Mouse (Mus musculus) neural tube, embryonic 12.5 days (tissue): ENCODE data around the gene Fcrla. TPM values are rescaled to one million over a fixed set of nuclear protein-coding genes. Genes with fewer than 3 reads are reported as not detected.
"Not testable (repeated sequence)": the region's sequence is repeated elsewhere in the genome, so short reads cannot be mapped to it uniquely, and the experiment has no call there.

ENCODE experiments used
- ATAC-seq: fragments of 200-750 bp; cut with Nextera tagmentation; 2 replicates; pipeline ENCODE4 v1.8.0; 2017; ENCODE audit warnings: low read depth, mild to moderate bottlenecking, moderate TSS enrichment, moderate library complexity; ENCODE audit not compliant: low FRiP score
- H3K27ac ChIP-seq: fragments of 300-500 bp; sonication (generic); 2 replicates; pipeline ENCODE4 v1.5.1; 2016
- H3K27me3 ChIP-seq: fragments of 300-500 bp; sonication (generic); replicated peaks from 2 replicates; pipeline ENCODE4 v1.6.1; 2016; ENCODE audit warnings: mild to moderate bottlenecking
- H3K36me3 ChIP-seq: fragments of 300-500 bp; sonication (generic); 2 replicates; pipeline ENCODE4 v1.6.1; 2016; ENCODE audit warnings: mild to moderate bottlenecking
- H3K4me1 ChIP-seq: fragments of 300-500 bp; sonication (generic); 2 replicates; pipeline ENCODE4 v1.6.1; 2016
- H3K4me2 ChIP-seq: fragments of 300-500 bp; sonication (generic); replicated peaks from 2 replicates; pipeline ENCODE4 v1.6.1; 2016; ENCODE audit warnings: mild to moderate bottlenecking
- H3K4me3 ChIP-seq: fragments of 300-500 bp; sonication (generic); 2 replicates; pipeline ENCODE4 v1.5.1; 2016
- H3K9ac ChIP-seq: fragments of 300-500 bp; sonication (generic); 2 replicates; pipeline ENCODE4 v1.6.1; 2016; ENCODE audit warnings: mild to moderate bottlenecking
- H3K9me3 ChIP-seq: fragments of 300-500 bp; sonication (generic); 2 replicates; pipeline ENCODE4 v1.6.1; 2016; ENCODE audit warnings: mild to moderate bottlenecking
- WGBS: fragments of 180-500 bp; shearing (Covaris S2); methylation state at CpG from one replicate; pipeline ENCODE4 v1.1.7; 2016; 5-methylcytosine and 5-hydroxymethylcytosine counted together
- polyA plus RNA-seq: library from polyadenylated mRNA; unstranded; fragments of >200 nt; fragmentation: Nextera tagmentation; extraction: Ambion mirVana; gene quantifications from 2 replicates; pipeline ENCODE4 v1.2.1, GENCODE M21; 2016

Gene Fcrla
- not detected in 2 replicates for polyA plus RNA-seq

DNA sequence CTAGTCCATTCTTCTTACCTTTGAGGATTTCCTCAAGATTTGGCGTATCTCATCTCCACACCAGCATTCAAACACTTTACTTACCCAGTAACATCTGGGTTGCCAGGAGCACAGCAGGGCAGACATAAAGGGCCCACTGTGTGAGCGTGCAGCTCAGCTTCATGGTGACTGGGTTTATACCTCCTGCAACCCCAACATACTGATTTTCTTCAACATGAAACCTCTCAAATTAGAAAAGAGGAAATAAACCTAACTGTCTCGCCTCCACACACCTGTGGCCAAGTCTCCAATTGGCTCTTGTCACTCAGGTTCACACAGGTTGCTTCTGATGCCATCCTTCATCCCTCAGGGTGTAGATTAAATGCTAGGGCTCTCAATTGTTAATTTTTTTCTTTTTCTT, at the start of gene Fcrla:
Gene Fcrla, minus strand, starts transcription at position 206 of the 400 bp plus-strand sequence.
- H3K4me2 ChIP-seq: no peak within 1 kb of the TSS

DNA sequence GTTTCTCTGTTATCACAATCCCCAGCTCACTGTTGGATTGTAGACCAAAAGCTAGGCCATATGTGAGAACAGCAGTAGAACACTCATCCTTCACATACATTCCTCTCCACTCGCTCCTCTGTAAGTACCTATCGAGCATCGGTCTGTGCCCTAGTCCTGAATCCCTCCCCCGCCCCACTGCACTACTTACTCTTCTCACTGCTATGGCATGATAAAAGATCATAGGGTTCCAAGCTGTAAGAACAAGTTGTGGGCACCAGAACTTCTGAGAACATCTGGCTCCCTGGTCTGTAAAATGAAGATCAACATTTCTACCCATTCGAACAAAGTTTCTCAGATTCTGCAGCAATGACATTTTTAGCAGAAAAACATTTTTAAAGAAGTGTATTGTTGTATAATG, 49.1 kb upstream of the Fcrla start, which contains the start of gene Fcgr2b:
Gene Fcgr2b, minus strand, starts transcription at position 101 of the 400 bp plus-strand sequence.
- no peak within 1 kb of the TSS for H3K4me2 ChIP-seq
- no peak within 1 kb of the TSS for H3K9ac ChIP-seq
- no peaks in the 10 kb centered on the region for H3K4me1 ChIP-seq
- 89% methylated on average over 5 of the region's 5 CpGs for WGBS
- no peaks in the 10 kb centered on the region for H3K36me3 ChIP-seq
- H3K9me3 ChIP-seq: no peaks in the 10 kb centered on the region
- no peaks in the 10 kb centered on the region for H3K27me3 ChIP-seq
- ATAC-seq: no peak
- H3K4me3 ChIP-seq: no peak within 1 kb of the TSS
- H3K27ac ChIP-seq: no peak within 1 kb of the TSS

More for the DNA sequence above, at the start of gene Fcrla:
- H3K4me1 ChIP-seq: no peaks in the 10 kb centered on the region
- WGBS: 76% methylated on average over 3 of the region's 3 CpGs
- H3K36me3 ChIP-seq: no peaks in the 10 kb centered on the region
- no peak within 1 kb of the TSS for H3K4me3 ChIP-seq
- no peaks in the 10 kb centered on the region for H3K9me3 ChIP-seq
- H3K27me3 ChIP-seq: no peaks in the 10 kb centered on the region
- no peak within 1 kb of the TSS for H3K9ac ChIP-seq
- no peak for ATAC-seq
- no peak within 1 kb of the TSS for H3K27ac ChIP-seq

DNA sequence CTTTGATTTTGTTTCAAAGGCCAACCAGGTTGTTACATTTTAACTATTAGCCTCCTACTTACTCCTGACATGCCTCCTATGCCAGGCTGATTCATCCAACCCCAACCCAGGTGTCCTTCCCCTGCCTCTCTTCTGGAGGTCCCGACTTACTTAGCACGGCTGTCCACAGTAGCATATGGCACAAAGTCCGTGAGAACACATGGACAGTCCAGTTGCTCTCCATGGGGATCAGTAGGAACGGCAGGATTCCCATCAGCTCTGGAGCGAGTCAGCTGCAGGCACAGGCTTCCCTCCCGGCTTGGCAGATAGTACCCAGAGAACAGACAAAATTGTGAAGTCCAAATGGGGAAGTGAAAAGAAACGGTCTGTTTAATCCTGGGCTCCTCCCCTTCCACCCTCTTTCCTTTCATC, 48.4 kb upstream of the Fcrla start:
- Histone ChIP-seq H3K27ac (no peak overlapping the region), H3K4me1 (no peaks in the 10 kb centered on the region), H3K4me3 (no peak overlapping the region), H3K9ac (no peak overlapping the region), H3K4me2 (no peak overlapping the region), H3K9me3 (no peaks in the 10 kb centered on the region), H3K27me3 (no peaks in the 10 kb centered on the region), H3K36me3 (no peaks in the 10 kb centered on the region)
- WGBS: 74% methylated on average over 7 of the region's 7 CpGs
- ATAC-seq: no peak

DNA sequence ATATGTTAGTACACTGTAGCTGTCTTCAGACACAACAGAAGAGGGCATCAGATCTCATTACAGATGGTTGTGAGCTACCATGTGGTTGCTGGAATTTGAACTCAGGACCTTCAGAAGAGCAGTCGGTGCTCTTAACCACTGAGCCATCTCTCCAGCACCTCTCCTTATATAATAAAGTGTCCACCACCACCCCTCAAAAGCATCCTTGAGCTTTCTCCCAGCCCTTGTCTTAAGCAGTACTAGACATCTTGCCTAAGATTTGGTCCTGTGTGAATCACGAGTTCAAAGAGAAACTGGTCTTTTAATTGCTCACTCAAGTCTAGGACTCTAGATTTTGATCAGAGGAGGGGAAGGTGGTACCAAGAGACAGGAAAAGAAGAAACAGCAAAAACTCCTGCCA, 48.0 kb upstream of the Fcrla start:
- H3K9ac ChIP-seq, H3K4me2 ChIP-seq, H3K9me3 ChIP-seq, H3K36me3 ChIP-seq, ATAC-seq, H3K4me1 ChIP-seq, H3K27me3 ChIP-seq, H3K4me3 ChIP-seq, H3K27ac ChIP-seq: not testable (repeated sequence)
- WGBS: 87% methylated on average over 2 of the region's 2 CpGs

DNA sequence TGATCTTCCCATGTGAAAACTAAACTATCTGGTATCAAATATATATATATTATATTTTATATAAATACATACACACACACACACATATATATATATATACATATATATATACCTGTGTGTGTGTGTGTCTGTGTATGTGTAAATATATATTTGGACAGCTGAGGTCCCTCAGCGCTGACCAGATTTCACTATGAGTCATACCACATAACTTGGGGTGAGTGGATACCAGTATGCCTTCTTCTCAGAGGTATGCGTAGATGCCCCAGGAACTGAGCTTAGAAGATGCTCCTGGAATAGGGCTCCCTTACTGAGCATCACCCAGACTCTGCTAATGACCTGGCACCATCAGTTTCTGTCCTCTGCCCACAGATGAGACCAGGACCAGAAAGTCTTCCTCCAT, 47.4 kb upstream of the Fcrla start:
- Histone ChIP-seq H3K27ac (no peak overlapping the region), H3K9me3 (no peaks in the 10 kb centered on the region), H3K27me3 (no peaks in the 10 kb centered on the region), H3K4me3 (no peak overlapping the region), H3K4me2 (no peak overlapping the region), H3K4me1 (no peaks in the 10 kb centered on the region), H3K36me3 (no peaks in the 10 kb centered on the region), H3K9ac (no peak overlapping the region)
- WGBS: 95% methylated on average over 2 of the region's 2 CpGs
- ATAC-seq: no peak

DNA sequence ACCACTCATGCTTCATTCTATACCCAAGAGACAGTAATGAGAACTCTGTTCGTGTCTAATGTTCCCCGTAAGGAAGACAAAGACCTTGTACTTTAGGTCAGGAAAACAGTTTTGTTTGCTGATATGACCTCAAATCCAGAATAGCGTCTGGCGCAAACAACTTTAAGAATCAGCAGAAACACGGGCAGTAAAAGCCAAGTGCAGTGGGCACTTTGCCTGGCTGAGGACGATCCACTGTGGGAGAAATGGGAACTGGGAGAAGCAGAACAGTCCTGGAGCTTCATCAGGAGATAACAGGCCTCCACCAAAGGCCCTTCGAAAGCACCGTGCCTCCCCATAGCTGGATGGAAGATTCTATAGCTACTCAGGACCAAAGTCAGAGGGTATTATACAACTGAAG, 46.8 kb upstream of the Fcrla start:
- H3K36me3 ChIP-seq: no peaks in the 10 kb centered on the region
- no peak overlapping the region for H3K9ac ChIP-seq
- no peak overlapping the region for H3K4me2 ChIP-seq
- no peaks in the 10 kb centered on the region for H3K27me3 ChIP-seq
- no peak overlapping the region for H3K27ac ChIP-seq
- WGBS: 87% methylated on average over 8 of the region's 8 CpGs
- no peak overlapping the region for H3K4me3 ChIP-seq
- no peak for ATAC-seq
- no peaks in the 10 kb centered on the region for H3K9me3 ChIP-seq
- H3K4me1 ChIP-seq: no peaks in the 10 kb centered on the region

DNA sequence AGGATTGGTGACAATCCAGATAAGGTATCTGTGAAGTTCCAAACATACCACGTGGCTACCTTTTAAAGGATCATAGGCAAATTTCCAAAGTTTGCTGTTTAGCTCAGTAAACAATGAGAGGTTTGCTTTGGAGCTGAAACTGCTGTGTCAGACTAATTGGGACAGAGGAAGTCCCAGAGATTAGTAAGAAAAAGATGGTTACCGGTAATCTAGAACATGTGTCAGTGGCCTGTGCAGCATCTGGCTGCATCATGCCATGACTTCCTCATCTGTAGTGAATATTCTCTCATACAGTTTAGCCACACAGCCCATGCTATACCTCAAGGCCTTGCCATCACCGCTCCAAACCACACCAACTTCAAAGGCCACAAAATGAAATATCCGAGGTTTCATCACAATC, 45.6 kb upstream of the Fcrla start:
- no peak for ATAC-seq
- Histone ChIP-seq H3K27ac (no peak overlapping the region), H3K9me3 (no peaks in the 10 kb centered on the region), H3K4me2 (no peak overlapping the region), H3K27me3 (no peaks in the 10 kb centered on the region), H3K4me1 (no peaks in the 10 kb centered on the region), H3K9ac (no peak overlapping the region), H3K36me3 (no peaks in the 10 kb centered on the region), H3K4me3 (no peak overlapping the region)
- 89% methylated on average over 4 of the region's 4 CpGs for WGBS

DNA sequence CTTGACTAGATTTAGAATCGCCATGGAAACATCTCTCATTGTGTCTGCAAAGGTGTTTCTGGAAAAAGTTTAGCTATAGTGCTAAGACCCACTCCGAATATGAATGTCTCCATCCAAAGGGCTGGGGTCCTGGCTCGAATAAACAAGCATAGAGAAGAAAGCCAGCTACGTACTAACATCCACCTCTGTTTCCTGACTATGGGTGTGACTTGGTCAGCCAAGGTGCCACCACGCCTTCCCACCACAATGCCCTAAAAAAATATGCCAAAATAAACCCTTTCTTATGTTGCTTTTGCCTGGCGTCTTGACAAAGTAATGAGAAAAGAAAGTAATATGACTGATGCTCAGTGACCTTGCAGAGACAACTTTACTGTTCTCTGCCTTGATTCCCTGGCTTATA, 45.1 kb upstream of the Fcrla start:
- no peak for ATAC-seq
- WGBS: 87% methylated on average over 6 of the region's 6 CpGs
- H3K9ac ChIP-seq: no peak overlapping the region

DNA sequence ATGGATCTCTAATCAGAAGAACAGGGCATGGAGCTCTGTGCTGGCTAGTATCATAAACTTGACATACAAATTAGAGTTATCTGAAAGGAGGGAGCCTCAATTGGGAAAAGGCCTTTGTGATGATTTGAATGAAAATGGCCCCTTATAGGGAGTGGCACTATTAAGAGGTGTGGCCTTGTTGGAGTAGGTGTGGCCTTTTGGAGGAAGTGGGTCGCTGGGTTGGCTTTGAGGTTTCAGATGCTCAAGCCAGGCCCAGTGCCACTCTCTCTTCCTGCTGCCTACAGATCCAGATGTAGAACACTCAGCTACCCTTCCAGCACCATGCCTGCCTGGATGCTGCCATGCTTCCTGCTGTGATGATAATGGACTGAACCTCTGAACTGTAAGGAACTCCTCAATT, 41.2 kb upstream of the Fcrla start:
- Histone ChIP-seq H3K4me2 (no peak overlapping the region), H3K9me3 (no peaks in the 10 kb centered on the region), H3K36me3 (no peaks in the 10 kb centered on the region), H3K27me3 (no peaks in the 10 kb centered on the region), H3K4me3 (no peak overlapping the region), H3K4me1 (no peaks in the 10 kb centered on the region), H3K27ac (no peak overlapping the region), H3K9ac (no peak overlapping the region)
- no peak for ATAC-seq
- WGBS: 82% methylated on average over 1 of the region's 1 CpGs

More for the DNA sequence above, 45.1 kb upstream of the Fcrla start:
- H3K9me3 ChIP-seq: no peaks in the 10 kb centered on the region
- H3K27ac ChIP-seq: no peak overlapping the region
- no peaks in the 10 kb centered on the region for H3K4me1 ChIP-seq
- no peaks in the 10 kb centered on the region for H3K36me3 ChIP-seq
- no peak overlapping the region for H3K4me2 ChIP-seq
- no peaks in the 10 kb centered on the region for H3K27me3 ChIP-seq
- no peak overlapping the region for H3K4me3 ChIP-seq

DNA sequence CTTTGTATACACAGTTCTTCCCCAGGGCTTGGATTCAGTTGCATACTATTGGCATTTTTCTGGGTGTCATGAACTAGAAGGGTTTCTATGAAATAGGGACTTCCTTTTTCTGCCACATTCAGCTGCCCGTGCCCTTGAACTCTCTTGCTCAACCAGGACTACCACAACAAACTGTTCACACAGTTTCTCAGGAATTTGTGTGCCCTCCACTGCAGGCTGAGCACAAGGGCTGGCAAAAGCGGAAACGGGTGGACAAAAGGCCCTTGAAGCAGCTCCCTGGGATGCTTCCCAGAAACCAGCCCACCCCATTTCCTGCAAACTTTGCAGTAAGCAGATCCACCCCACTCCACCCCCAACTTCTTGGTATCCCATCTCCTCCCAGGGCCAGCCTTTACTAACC, 40.2 kb upstream of the Fcrla start:
- H3K27me3 ChIP-seq: no peaks in the 10 kb centered on the region
- no peaks in the 10 kb centered on the region for H3K4me1 ChIP-seq
- H3K9me3 ChIP-seq: no peaks in the 10 kb centered on the region
- no peak overlapping the region for H3K4me3 ChIP-seq
- ATAC-seq: no peak
- H3K36me3 ChIP-seq: no peaks in the 10 kb centered on the region
- H3K4me2 ChIP-seq: no peak overlapping the region
- WGBS: 89% methylated on average over 3 of the region's 3 CpGs
- no peak overlapping the region for H3K9ac ChIP-seq
- H3K27ac ChIP-seq: no peak overlapping the region

DNA sequence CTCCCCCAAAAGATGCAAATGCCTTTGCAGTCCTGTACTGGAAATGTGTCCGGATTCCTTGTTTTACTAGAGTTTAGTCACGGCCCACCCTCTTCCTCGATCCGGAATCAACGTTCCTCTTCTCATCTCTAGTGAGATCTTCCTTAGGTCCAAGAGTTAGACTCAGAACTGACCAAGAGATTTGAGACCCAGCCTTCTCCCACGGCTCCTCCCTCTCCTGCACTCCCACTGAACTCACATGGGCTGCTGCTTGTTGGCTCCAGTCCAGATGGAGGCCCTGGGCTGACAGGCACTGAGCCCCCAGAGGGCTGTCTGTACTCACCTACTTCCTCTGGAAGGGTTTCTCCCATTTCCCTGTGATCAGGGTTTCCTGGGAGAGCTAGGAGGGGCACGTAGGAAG, 35.7 kb upstream of the Fcrla start:
- H3K4me2 ChIP-seq: no peak overlapping the region
- H3K4me3 ChIP-seq: no peak overlapping the region
- no peaks in the 10 kb centered on the region for H3K4me1 ChIP-seq
- H3K9me3 ChIP-seq: no peaks in the 10 kb centered on the region
- no peaks in the 10 kb centered on the region for H3K27me3 ChIP-seq
- H3K27ac ChIP-seq: no peak overlapping the region
- no peak overlapping the region for H3K9ac ChIP-seq
- no peak for ATAC-seq
- 82% methylated on average over 7 of the region's 7 CpGs for WGBS
- no peaks in the 10 kb centered on the region for H3K36me3 ChIP-seq

DNA sequence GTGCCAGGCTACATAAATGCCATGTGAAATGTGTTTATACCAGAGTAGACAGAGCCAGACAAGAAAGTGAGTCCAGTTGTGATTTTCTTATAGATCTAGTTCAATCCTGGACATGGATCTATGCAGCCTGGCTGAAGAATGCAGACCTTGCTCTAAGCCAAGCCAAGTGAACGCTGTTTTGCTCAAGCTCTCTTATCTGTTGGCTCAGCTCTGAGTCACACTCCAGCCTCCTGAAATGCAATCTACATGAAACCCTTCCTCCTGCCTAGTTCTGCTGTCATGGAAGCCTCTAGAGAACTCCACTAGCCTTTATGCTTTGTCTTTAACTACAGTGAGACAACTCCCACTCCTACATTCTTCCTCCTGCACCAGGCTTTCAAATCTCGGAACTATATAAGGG, 34.9 kb upstream of the Fcrla start:
- Histone ChIP-seq H3K9me3 (no peaks in the 10 kb centered on the region), H3K4me1 (no peaks in the 10 kb centered on the region), H3K9ac (no peak overlapping the region), H3K4me3 (no peak overlapping the region), H3K36me3 (no peaks in the 10 kb centered on the region), H3K27me3 (no peaks in the 10 kb centered on the region), H3K27ac (no peak overlapping the region), H3K4me2 (no peak overlapping the region)
- ATAC-seq: no peak
- 84% methylated on average over 2 of the region's 2 CpGs for WGBS

DNA sequence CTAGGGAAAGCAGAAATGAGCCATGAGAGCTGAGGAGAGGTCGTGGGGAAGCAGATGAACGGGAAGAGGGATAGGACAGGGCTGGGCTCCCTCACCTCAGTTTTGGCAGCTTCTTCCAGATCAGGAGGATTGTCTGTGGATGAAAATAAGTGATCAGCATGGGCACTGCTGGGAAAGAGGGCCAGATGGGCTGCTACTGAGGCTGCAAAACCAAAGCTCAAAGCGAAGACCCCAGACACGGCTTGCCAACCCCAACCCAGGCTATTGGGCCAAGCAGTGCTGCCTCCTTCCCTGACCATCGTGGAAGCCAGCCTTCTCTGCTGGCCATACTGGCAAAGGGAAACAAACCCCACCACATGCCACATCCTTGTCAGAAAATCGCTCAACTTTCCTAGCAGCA, 33.7 kb upstream of the Fcrla start:
- Histone ChIP-seq H3K4me1 (no peaks in the 10 kb centered on the region), H3K4me2 (no peak overlapping the region), H3K36me3 (no peaks in the 10 kb centered on the region), H3K27ac (no peak overlapping the region), H3K4me3 (no peak overlapping the region), H3K27me3 (no peaks in the 10 kb centered on the region), H3K9ac (no peak overlapping the region), H3K9me3 (no peaks in the 10 kb centered on the region)
- no peak for ATAC-seq
- WGBS: 81% methylated on average over 6 of the region's 6 CpGs
